Mouse (Mus musculus) limb, embryonic 10.5 days (tissue): ENCODE data around the gene Pdzd3. TPM values are rescaled to one million over a fixed set of nuclear protein-coding genes. Genes with fewer than 3 reads are reported as not detected.

ENCODE experiments used
- DNase-seq: peaks from one replicate; pipeline ENCODE4 v3.0.0-alpha.2; 2017; ENCODE audit warnings: low spot score
- H3K27ac ChIP-seq: fragments of 300-500 bp; sonication (generic); 2 replicates; pipeline ENCODE4 v1.5.1; 2016; ENCODE audit warnings: mild to moderate bottlenecking
- H3K27me3 ChIP-seq: fragments of 300-500 bp; sonication (generic); 2 replicates; pipeline ENCODE4 v1.6.1; 2016; ENCODE audit warnings: low read depth, mild to moderate bottlenecking; ENCODE audit not compliant: poor library complexity, severe bottlenecking
- H3K36me3 ChIP-seq: fragments of 300-500 bp; sonication (generic); 2 replicates; pipeline ENCODE4 v1.6.1; 2016; ENCODE audit warnings: mild to moderate bottlenecking, moderate library complexity
- H3K4me1 ChIP-seq: fragments of 300-500 bp; sonication (generic); 2 replicates; pipeline ENCODE4 v1.6.1; 2016
- H3K4me3 ChIP-seq: fragments of 300-500 bp; sonication (generic); 2 replicates; pipeline ENCODE4 v1.5.1; 2016; ENCODE audit warnings: mild to moderate bottlenecking, moderate library complexity
- H3K9me3 ChIP-seq: fragments of 300-500 bp; sonication (generic); replicated peaks from 2 replicates; pipeline ENCODE4 v1.6.1; 2016; ENCODE audit warnings: mild to moderate bottlenecking
- WGBS: fragments of 180-500 bp; shearing (Covaris S2); methylation state at CpG from one replicate; pipeline ENCODE4 v1.1.7; 2016; 5-methylcytosine and 5-hydroxymethylcytosine counted together
- polyA plus RNA-seq: library from polyadenylated mRNA; unstranded; fragments of >200 nt; fragmentation: Nextera tagmentation; extraction: Ambion mirVana; gene quantifications from 2 replicates; pipeline ENCODE4 v1.2.1, GENCODE M21; 2016

The Pdzd3 gene
- polyA plus RNA-seq, 1 experiment from 2014 or later, result not detected

DNA sequence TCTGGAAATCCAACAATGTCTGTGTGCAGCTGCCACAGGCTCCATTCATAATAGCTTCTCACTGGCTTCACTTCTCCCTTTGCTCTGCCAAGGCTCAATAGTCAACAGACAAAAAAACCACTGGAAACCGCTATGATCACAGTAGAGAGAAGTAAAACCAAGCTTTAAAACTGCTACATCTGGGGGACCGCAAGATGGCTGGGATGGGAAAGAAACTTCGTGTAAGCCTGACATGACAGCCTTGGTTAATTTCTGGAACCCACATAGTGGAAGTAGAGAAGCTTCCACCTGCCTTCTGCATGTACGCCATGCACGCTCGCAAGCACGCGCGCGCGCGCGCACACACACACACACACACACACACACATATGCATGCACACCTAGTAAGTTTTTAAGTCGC is 37.7 kb downstream of the Pdzd3 start:
- Histone ChIP-seq H3K4me1 (no peaks in the 10 kb centered on the region), H3K27ac (no peak overlapping the region), H3K36me3 (peaks cover 42% of the 10 kb centered on the region), H3K9me3 (no peaks in the 10 kb centered on the region), H3K4me3 (no peak overlapping the region), H3K27me3 (no peaks in the 10 kb centered on the region)
- WGBS, result 96% methylated on average over 14 of the region's 14 CpGs
- DNase-seq, result no peak

DNA sequence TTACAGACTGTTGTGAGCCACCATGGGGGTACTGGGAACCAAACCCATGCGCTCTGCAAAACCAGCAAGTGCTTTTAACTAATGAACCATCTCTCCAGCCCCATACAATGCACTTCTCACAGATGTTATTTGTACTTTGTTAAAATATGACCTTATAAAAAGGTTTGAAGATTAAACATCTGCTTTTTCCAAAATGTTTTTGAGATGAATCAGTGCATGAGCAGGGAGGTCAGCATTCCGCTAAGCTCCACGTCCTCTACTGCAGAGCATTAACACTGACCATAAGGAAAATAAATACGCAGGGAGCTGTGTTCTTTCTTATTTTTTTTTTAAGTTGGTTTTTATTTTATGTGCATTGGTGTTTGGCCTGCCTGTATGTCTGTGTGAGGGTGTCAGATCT is 38.9 kb downstream of the Pdzd3 start:
- no peak overlapping the region for H3K27ac ChIP-seq
- no peaks in the 10 kb centered on the region for H3K9me3 ChIP-seq
- H3K27me3 ChIP-seq, result no peaks in the 10 kb centered on the region
- H3K36me3 ChIP-seq, result peaks cover 42% of the 10 kb centered on the region
- no peak overlapping the region for H3K4me3 ChIP-seq
- no peaks in the 10 kb centered on the region for H3K4me1 ChIP-seq
- DNase-seq, result no peak
- 98% methylated on average over 4 of the region's 4 CpGs for WGBS

DNA sequence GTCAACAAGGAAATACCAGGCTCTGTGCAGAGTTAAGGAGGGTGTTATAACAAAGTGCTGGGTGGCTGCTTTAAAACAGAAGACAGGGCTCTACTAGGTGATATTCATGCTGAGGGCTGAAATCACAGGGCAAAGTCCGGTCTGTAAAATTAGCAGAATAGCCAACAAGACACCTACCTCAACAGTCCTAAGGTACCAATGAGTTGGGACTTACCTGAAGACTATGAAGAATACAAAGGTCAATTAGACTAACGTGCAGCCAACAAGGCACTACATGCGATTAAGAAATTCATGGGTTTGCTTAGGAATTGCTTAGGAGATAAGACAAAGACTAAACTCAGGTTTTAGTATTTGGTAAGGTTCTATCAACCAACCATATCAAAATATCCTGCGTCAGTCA is 41.9 kb downstream of the Pdzd3 start:
- Histone ChIP-seq H3K4me1 (no peaks in the 10 kb centered on the region), H3K27ac (no peak overlapping the region), H3K9me3 (no peaks in the 10 kb centered on the region), H3K4me3 (no peak overlapping the region), H3K27me3 (no peaks in the 10 kb centered on the region), H3K36me3 (peaks cover 51% of the 10 kb centered on the region)
- DNase-seq, result no peak
- 95% methylated on average over 4 of the region's 4 CpGs for WGBS

DNA sequence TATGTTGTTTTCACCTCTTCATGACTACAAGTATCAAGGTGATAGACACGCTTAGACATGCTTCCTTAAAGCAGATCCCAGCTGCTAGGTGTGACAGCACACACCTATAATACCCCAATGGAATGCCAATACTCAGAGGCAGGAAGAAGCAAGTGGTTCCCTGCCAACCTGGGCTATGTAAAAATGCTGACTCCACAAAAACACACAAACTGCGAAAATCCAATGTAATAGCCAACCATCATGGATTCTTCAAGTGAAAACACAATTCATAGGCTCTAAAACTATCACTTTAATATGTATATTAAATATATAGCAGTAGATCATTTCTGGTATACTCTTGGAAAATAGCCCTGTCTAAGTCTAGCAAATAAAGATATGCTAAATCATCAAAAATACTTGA is 43.4 kb downstream of the Pdzd3 start:
- no peaks in the 10 kb centered on the region for H3K9me3 ChIP-seq
- 95% methylated on average over 2 of the region's 2 CpGs for WGBS
- DNase-seq, result no peak
- H3K27me3 ChIP-seq, result no peaks in the 10 kb centered on the region
- H3K4me3 ChIP-seq, result no peak overlapping the region
- no peaks in the 10 kb centered on the region for H3K4me1 ChIP-seq
- H3K27ac ChIP-seq, result no peak overlapping the region
- H3K36me3 ChIP-seq, result peaks cover 42% of the 10 kb centered on the region

DNA sequence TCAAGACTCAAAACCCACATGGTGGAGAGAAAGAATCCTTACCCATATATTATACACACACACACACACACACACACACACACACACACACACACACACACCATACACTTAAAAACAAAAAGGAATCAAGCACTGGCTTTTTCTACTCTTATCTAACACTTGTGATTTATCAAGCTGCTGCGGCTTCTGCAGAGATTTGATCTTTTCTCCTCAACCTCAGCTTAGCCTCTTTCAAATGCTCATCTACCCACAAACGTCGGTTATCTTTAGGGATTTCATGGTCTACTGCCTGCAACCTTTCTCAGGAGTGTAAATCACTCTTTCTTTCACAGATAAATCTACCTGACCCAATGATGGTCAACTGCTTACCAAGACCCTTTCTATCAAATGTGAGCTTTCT is 50.8 kb downstream of the Pdzd3 start:
- 88% methylated on average over 3 of the region's 3 CpGs for WGBS
- H3K36me3 ChIP-seq, result peaks cover 68% of the 10 kb centered on the region

DNA sequence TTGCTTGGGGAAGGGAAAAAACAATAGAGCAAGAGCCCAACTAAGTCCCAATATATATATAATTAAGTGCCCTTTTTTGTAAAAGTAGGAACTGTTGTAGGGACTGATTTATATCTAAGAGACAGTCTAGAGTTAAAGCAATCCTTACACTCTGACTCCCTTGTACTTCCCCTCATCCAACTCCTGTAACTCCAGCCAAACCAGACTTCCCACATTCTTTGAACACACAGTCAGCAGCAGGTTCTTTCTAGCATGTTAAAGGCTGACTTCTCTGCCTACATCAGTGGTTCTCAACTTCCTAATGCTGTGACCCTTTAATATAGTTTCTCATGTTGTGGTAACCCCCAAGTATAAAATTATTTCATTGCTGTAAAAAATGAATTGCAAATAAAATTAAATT is 51.7 kb downstream of the Pdzd3 start:
- Histone ChIP-seq H3K36me3 (peaks cover 75% of the 10 kb centered on the region), H3K27ac (no peak overlapping the region), H3K9me3 (no peaks in the 10 kb centered on the region), H3K4me3 (no peak overlapping the region), H3K27me3 (no peaks in the 10 kb centered on the region), H3K4me1 (no peaks in the 10 kb centered on the region)
- DNase-seq, result no peak

More for the DNA sequence above, 50.8 kb downstream of the Pdzd3 start:
- H3K9me3 ChIP-seq, result no peaks in the 10 kb centered on the region
- H3K27ac ChIP-seq, result no peak overlapping the region
- H3K4me1 ChIP-seq, result no peaks in the 10 kb centered on the region
- DNase-seq, result no peak
- no peaks in the 10 kb centered on the region for H3K27me3 ChIP-seq
- H3K4me3 ChIP-seq, result no peak overlapping the region

DNA sequence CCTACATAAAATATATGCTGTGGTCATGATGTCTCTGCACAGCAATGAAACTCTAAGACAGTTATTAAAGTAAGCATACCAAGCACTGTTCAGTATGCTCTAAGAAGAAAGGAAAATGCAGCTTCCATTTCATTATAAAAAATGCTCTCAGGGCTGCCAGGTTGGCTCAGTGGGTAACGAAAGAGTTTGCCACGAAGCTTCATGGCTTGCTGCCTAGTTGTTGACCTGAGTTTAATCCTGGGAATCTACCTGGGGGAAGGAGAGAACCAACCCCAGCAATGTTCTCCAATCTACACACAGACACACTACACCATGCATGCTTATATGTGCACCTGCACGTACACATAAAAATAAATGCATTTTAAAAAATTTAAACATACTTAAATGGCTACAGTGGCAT is 52.1 kb downstream of the Pdzd3 start:
- WGBS, result 92% methylated on average over 3 of the region's 3 CpGs
- no peaks in the 10 kb centered on the region for H3K9me3 ChIP-seq
- H3K4me3 ChIP-seq, result no peak overlapping the region
- peaks cover 74% of the 10 kb centered on the region for H3K36me3 ChIP-seq
- no peaks in the 10 kb centered on the region for H3K4me1 ChIP-seq
- H3K27me3 ChIP-seq, result no peaks in the 10 kb centered on the region
- no peak overlapping the region for H3K27ac ChIP-seq
- DNase-seq, result no peak

Other genes with a start within 250 kb of the Pdzd3 start
- gene Thy1, start 208.1 kb downstream of the Pdzd3 start, polyA plus RNA-seq, result 0.21 TPM in 1 of 2 replicates, not detected in the other
- gene Usp2, start 184.4 kb downstream of the Pdzd3 start, polyA plus RNA-seq, result 8.9 and 10.7 TPM in 2 replicates
- 0.13 and 0.14 TPM in 2 replicates for gene Mfrp, start 149.7 kb downstream of the Pdzd3 start, polyA plus RNA-seq
- 0.24 TPM in 1 of 2 replicates, not detected in the other for gene C1qtnf5, start 144.2 kb downstream of the Pdzd3 start, polyA plus RNA-seq
- 0.10 and 0.35 TPM in 2 replicates for gene Gm49380, start 138.0 kb downstream of the Pdzd3 start, polyA plus RNA-seq
- 88.1 and 97.0 TPM in 2 replicates for gene Rnf26, start 138.0 kb downstream of the Pdzd3 start, polyA plus RNA-seq
- gene Mcam, start 117.0 kb downstream of the Pdzd3 start, polyA plus RNA-seq, result 9.8 and 10.1 TPM in 2 replicates
- gene Cbl, start 17.4 kb downstream of the Pdzd3 start, polyA plus RNA-seq, result 19.6 and 23.9 TPM in 2 replicates
- not detected in 2 replicates for gene Ccdc153, start 10.8 kb downstream of the Pdzd3 start, polyA plus RNA-seq
- 2.1 and 3.3 TPM in 2 replicates for gene Nlrx1, start 17.1 kb upstream of the Pdzd3 start, polyA plus RNA-seq
- 1.9 and 4.6 TPM in 2 replicates for gene Abcg4, start 37.1 kb upstream of the Pdzd3 start, polyA plus RNA-seq
- gene Hinfp, start 54.2 kb upstream of the Pdzd3 start, polyA plus RNA-seq, result 28.2 and 30.4 TPM in 2 replicates
- 6.9 and 9.9 TPM in 2 replicates for gene C2cd2l, start 68.8 kb upstream of the Pdzd3 start, polyA plus RNA-seq
- gene Dpagt1, start 74.5 kb upstream of the Pdzd3 start, polyA plus RNA-seq, result 45.3 and 46.9 TPM in 2 replicates
- gene H2afx, start 83.2 kb upstream of the Pdzd3 start, polyA plus RNA-seq, result 515 and 551 TPM in 2 replicates
- 174 and 195 TPM in 2 replicates for gene Hmbs, start 92.8 kb upstream of the Pdzd3 start, polyA plus RNA-seq
- gene Vps11, start 110.2 kb upstream of the Pdzd3 start, polyA plus RNA-seq, result 29.3 and 32.2 TPM in 2 replicates
- gene Hyou1, start 128.0 kb upstream of the Pdzd3 start, polyA plus RNA-seq, result 41.3 and 43.4 TPM in 2 replicates
- 8.4 and 9.7 TPM in 2 replicates for gene Slc37a4, start 145.4 kb upstream of the Pdzd3 start, polyA plus RNA-seq
- gene Rps25, start 155.7 kb upstream of the Pdzd3 start, polyA plus RNA-seq, result 2,001 and 2,302 TPM in 2 replicates
- gene Trappc4, start 156.1 kb upstream of the Pdzd3 start, polyA plus RNA-seq, result 158 and 166 TPM in 2 replicates
- 23.1 and 24.3 TPM in 2 replicates for gene Ccdc84, start 167.1 kb upstream of the Pdzd3 start, polyA plus RNA-seq
- not detected in 2 replicates for gene Foxr1, start 189.7 kb upstream of the Pdzd3 start, polyA plus RNA-seq
- gene Upk2, start 203.5 kb upstream of the Pdzd3 start, polyA plus RNA-seq, result 0.36 TPM in 1 of 2 replicates, not detected in the other
- 9.0 and 12.1 TPM in 2 replicates for gene Bcl9l, start 231.4 kb upstream of the Pdzd3 start, polyA plus RNA-seq